ENCODE assay signal across 8 mouse cellular contexts in genomic region chr4:103113402-103113801, GRCm38 (mm10). TPM values are rescaled to one million over a fixed set of nuclear protein-coding genes. Genes with fewer than 3 reads are reported as not detected.
A peak's percentile ranks its signal among the peaks of the same experiment; 100 is the strongest.
DNase-seq lines count a peak whose midpoint lies in the region; ATAC-seq and TF ChIP-seq lines count a peak whose summit lies in the region.

No protein-coding gene starts in this region.

- H3K4me3 ChIP-seq in lung, embryonic 16.5 days (ENCODE audit: low read length) = peak overlapping the region; percentile 80
- peak overlapping the region; percentile 91 for H3K4me3 ChIP-seq in embryonic facial prominence, embryonic 11.5 days (ENCODE audit: low read depth, low read length)
- H3K4me3 ChIP-seq in intestine, postnatal 0 days (ENCODE audit: low read depth, low read length) = peak overlapping the region; percentile 75

- peak overlapping the region; percentile 99 for H3K27ac ChIP-seq in lung, embryonic 16.5 days (ENCODE audit: low read length)
- H3K27ac ChIP-seq in embryonic facial prominence, embryonic 11.5 days (replicated peaks; ENCODE audit: low read depth, low read length) = peak overlapping the region; percentile 97
- H3K27ac ChIP-seq in intestine, postnatal 0 days (ENCODE audit: low read depth, low read length) = peak overlapping the region; percentile 91; the same call in 1 of the 2 replicates

- H3K36me3 ChIP-seq in lung, embryonic 16.5 days (ENCODE audit: control insufficient read depth, insufficient read depth, low read length) = peaks cover 5% of the 10 kb centered on the region
- no peaks in the 10 kb centered on the region for H3K36me3 ChIP-seq in embryonic facial prominence, embryonic 11.5 days (replicated peaks; ENCODE audit: control insufficient read depth, insufficient read depth, low read depth, low read length)
- H3K36me3 ChIP-seq in intestine, postnatal 0 days (ENCODE audit: control insufficient read depth, insufficient read depth) = peaks cover 6% of the 10 kb centered on the region

- H3K9me3 ChIP-seq in lung, embryonic 16.5 days (ENCODE audit: control insufficient read depth, low read length) = no peaks in the 10 kb centered on the region
- no peaks in the 10 kb centered on the region for H3K9me3 ChIP-seq in embryonic facial prominence, embryonic 11.5 days (replicated peaks; ENCODE audit: control insufficient read depth, low read length)
- H3K9me3 ChIP-seq in intestine, postnatal 0 days (ENCODE audit: control insufficient read depth) = no peaks in the 10 kb centered on the region

- H3K9ac ChIP-seq in lung, embryonic 16.5 days (ENCODE audit: low read length) = peak overlapping the region; percentile 90
- H3K9ac ChIP-seq in embryonic facial prominence, embryonic 11.5 days (replicated peaks; ENCODE audit: low read length) = peak overlapping the region; percentile 86
- H3K9ac ChIP-seq in intestine, postnatal 0 days (ENCODE audit: low read depth, low read length) = peak overlapping the region; percentile 77

- peak overlapping the region; percentile 57 for H3K4me2 ChIP-seq in lung, embryonic 16.5 days (ENCODE audit: low read depth, low read length)
- peak overlapping the region; percentile 60 for H3K4me2 ChIP-seq in embryonic facial prominence, embryonic 11.5 days (ENCODE audit: low read depth, low read length)
- peak overlapping the region; percentile 86 for H3K4me2 ChIP-seq in intestine, postnatal 0 days (replicated peaks; ENCODE audit: low read depth)

- WGBS in lung, embryonic 16.5 days = 4% methylated on average over 11 of the region's 11 CpGs
- 15% methylated on average over 11 of the region's 11 CpGs for WGBS in embryonic facial prominence, embryonic 11.5 days
- WGBS in intestine, postnatal 0 days = 5% methylated on average over 11 of the region's 11 CpGs

- peaks cover 17% of the 10 kb centered on the region for H3K4me1 ChIP-seq in lung, embryonic 16.5 days (replicated peaks; ENCODE audit: control insufficient read depth, insufficient read depth, low read length)
- H3K4me1 ChIP-seq in embryonic facial prominence, embryonic 11.5 days (ENCODE audit: control insufficient read depth, insufficient read depth, low read length) = no peaks in the 10 kb centered on the region; the same call in 1 of the 2 replicates
- H3K4me1 ChIP-seq in intestine, postnatal 0 days (replicated peaks; ENCODE audit: control insufficient read depth, insufficient read depth, low read length) = 0 out of 2 replicates have a peak, but pooled peaks cover 6% of the 10 kb centered on the region

- DNase-seq in lung, postnatal 14 days = no peak
- DNase-seq in embryonic facial prominence, embryonic 11.5 days (ENCODE audit: low spot score) = no peak
- DNase-seq in retina, postnatal 7 days (ENCODE audit: low read depth, low spot score) = peak; percentile 29
- no peak for DNase-seq in T-cell, adult 2 months (ENCODE audit: low spot score)
- no peak for DNase-seq in urinary bladder, postnatal 4 days (ENCODE audit: low spot score in 2 of 2)
- no peak for DNase-seq in cerebellum, postnatal 14 days

- TF ChIP-seq CTCF in intestine, postnatal 0 days (IDR thresholded peaks at IDR 0.05; ENCODE audit: low read depth) = no peak

- ATAC-seq in lung, embryonic 16.5 days (ENCODE audit: low read depth) = no peak
- ATAC-seq in embryonic facial prominence, embryonic 11.5 days (replicated peaks; ENCODE audit: insufficient number of reproducible peaks, low FRiP score, low TSS enrichment, low read depth) = no peak
- ATAC-seq in intestine, postnatal 0 days = no peak

- H3K27me3 ChIP-seq in lung, embryonic 16.5 days (ENCODE audit: control insufficient read depth, insufficient read depth, low read depth, low read length) = no peaks in the 10 kb centered on the region
- H3K27me3 ChIP-seq in embryonic facial prominence, embryonic 11.5 days (ENCODE audit: control insufficient read depth, insufficient read depth, low read length) = no peaks in the 10 kb centered on the region
- H3K27me3 ChIP-seq in intestine, postnatal 0 days (replicated peaks; ENCODE audit: control insufficient read depth, insufficient read depth, low read length) = no peaks in the 10 kb centered on the region

RNA-seq across cellular contexts. Expression of gene Mier1, which starts 0.8 kb away (rescaled TPM):
- 36.7 and 38.4 TPM in 2 replicates for polyA plus RNA-seq in lung, embryonic 16.5 days (2015; fragmentation: Nextera tagmentation; extraction: Ambion mirVana)
- 40.5 and 43.5 TPM in 2 replicates for polyA plus RNA-seq in embryonic facial prominence, embryonic 11.5 days (2014; fragmentation: Nextera tagmentation; extraction: Ambion mirVana)
- polyA plus RNA-seq in intestine, postnatal 0 days (2015; fragmentation: Nextera tagmentation; extraction: Ambion mirVana) = 29.5 and 37.3 TPM in 2 replicates

RNA-seq across cellular contexts. Expression of gene Wdr78, which starts 1.0 kb away (rescaled TPM):
- polyA plus RNA-seq in lung, embryonic 16.5 days (2015; fragmentation: Nextera tagmentation; extraction: Ambion mirVana) = 5.0 and 7.6 TPM in 2 replicates
- polyA plus RNA-seq in embryonic facial prominence, embryonic 11.5 days (2014; fragmentation: Nextera tagmentation; extraction: Ambion mirVana) = 4.5 and 5.6 TPM in 2 replicates
- 0.30 and 0.37 TPM in 2 replicates for polyA plus RNA-seq in intestine, postnatal 0 days (2015; fragmentation: Nextera tagmentation; extraction: Ambion mirVana)
